Mouse (Mus musculus) cerebellum, adult 2 months (tissue): ENCODE measurements around the gene Phxr2. TPM values are rescaled to one million over a fixed set of nuclear protein-coding genes. Genes with fewer than 3 reads are reported as not detected.

ENCODE experiments used
- DNase-seq, 2 experiments: peaks; one replicate each; pipeline ENCODE4 v3.0.0; 2021
- H3K27ac ChIP-seq: fragments of 200-500 bp; 2 replicates; pipeline ENCODE4 v1.5.1; 2012; ENCODE audit warnings: low read length, control low read depth, inconsistent platforms; ENCODE audit not compliant: insufficient read depth
- H3K27me3 ChIP-seq: fragments of 200-500 bp; 2 replicates; pipeline ENCODE4 v1.6.1; 2012; ENCODE audit warnings: inconsistent platforms, mild to moderate bottlenecking, low read length, moderate library complexity; ENCODE audit not compliant: control insufficient read depth, insufficient read depth
- H3K4me1 ChIP-seq: fragments of 200-500 bp; 2 replicates; pipeline ENCODE4 v1.6.1; 2011; ENCODE audit warnings: low read length; ENCODE audit not compliant: control insufficient read depth, insufficient read depth
- H3K4me3 ChIP-seq: fragments of 200-500 bp; replicated peaks from 2 replicates; pipeline ENCODE3; 2011; ENCODE audit warnings: mild to moderate bottlenecking, low read depth, low read length, control low read depth; ENCODE audit not compliant: insufficient read depth
- CTCF ChIP-seq: fragments of 200-500 bp; IDR thresholded peaks from 2 replicates; pipeline ENCODE4 v1.5.1; 2011; ENCODE audit warnings: low read depth, mild to moderate bottlenecking, control low read depth, low read length, moderate library complexity, borderline replicate concordance; ENCODE audit not compliant: insufficient read depth
- POLR2A ChIP-seq: fragments of 200-500 bp; IDR thresholded peaks from 2 replicates; pipeline ENCODE4 v1.6.1; 2011; ENCODE audit warnings: low read length, control low read depth, borderline replicate concordance; ENCODE audit not compliant: insufficient read depth
- WGBS: fragments of 180-500 bp; shearing (Covaris S2); methylation state at CpG from one replicate; pipeline ENCODE4 v1.1.7; 2018; 5-methylcytosine and 5-hydroxymethylcytosine counted together
- polyA plus RNA-seq: library from polyadenylated mRNA; depleted of rRNA; stranded (reverse); fragments of >200 nt; gene quantifications from 2 replicates; pipeline ENCODE4 v1.2.3, GENCODE M21; 2012; rRNA removed

The Phxr2 gene
- polyA plus RNA-seq, 1 experiment = not detected

DNA sequence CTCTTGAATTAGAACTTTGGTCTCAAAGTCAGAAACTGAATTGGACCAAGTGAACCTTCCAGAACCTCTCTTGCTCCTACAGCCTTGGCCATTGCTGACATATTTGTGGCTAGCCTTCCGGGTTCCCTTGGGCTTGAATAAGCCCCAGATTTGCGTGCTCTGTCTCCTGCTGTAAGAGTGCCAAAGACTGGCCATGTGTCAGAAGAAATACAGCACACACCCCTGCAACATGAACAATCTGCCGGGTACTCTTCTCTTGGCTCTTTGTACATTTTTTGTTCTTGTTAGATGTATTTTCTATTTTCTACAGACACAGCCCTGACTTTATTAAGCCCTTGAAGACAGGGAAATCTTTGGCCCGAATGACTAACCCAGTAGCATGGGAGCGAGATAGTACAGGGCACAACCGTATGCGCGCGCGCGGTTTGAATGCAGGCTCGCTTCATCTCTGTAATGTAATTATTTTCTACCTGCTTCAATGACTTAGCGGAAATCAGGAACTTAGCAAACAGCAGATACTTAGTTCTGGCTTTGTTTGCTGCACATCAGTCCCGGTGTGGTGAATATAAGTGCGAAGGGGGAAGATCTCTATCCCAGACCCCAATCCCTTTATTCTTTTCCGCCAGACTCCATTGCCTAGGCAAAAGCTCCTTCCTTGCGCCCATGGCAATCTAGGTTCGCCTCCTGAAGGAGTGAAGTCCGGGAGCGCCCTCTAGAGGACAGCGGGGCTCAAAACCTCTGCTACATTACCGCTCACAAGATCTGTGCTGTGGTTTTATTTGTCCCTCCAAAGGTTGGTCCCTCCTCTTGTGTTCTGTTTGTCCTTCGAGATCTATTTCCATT, 41.5 kb downstream of the Phxr2 start:
- 42% methylated on average over 23 of the region's 23 CpGs for WGBS
- TF ChIP-seq POLR2A = no peak
- TF ChIP-seq CTCF = peak; percentile 93
- DNase-seq = peak; percentile 82 to 89
- Histone ChIP-seq H3K4me3 (no peak overlapping the region), H3K27ac (no peak overlapping the region), H3K4me1 (no peaks in the 10 kb centered on the region; the same call in 1 of the 2 replicates), H3K27me3 (no peaks in the 10 kb centered on the region)

DNA sequence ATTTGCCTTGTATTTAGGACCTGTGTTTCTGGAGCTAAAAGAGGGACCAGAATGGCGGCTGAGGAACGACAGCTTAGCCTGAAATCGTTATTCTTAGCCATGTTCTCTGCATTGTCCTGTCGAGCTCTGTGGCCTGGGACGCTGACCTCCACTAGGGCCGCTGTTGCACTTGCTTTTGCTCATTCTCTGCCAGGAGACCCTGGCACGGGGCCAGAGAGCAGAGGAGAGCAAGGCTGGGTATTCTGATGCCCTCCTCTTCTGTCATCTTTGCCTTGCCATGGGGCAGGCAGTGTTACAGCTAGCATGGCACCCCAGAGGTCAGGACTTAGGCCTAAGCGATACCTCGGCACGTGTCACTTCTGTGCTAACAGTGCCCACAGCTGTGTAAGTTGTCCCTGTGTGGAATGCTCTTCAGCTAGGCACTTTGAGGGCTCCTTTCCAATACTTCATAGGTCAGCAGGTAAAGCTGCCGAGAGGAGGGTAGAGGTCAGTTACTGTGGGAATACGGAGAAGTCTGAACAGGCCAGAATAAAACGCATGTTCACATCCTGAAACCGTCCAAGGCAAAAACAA, 42.6 kb downstream of the Phxr2 start:
- peak; percentile 27 for DNase-seq
- TF ChIP-seq POLR2A (no peak), CTCF (no peak)

DNA sequence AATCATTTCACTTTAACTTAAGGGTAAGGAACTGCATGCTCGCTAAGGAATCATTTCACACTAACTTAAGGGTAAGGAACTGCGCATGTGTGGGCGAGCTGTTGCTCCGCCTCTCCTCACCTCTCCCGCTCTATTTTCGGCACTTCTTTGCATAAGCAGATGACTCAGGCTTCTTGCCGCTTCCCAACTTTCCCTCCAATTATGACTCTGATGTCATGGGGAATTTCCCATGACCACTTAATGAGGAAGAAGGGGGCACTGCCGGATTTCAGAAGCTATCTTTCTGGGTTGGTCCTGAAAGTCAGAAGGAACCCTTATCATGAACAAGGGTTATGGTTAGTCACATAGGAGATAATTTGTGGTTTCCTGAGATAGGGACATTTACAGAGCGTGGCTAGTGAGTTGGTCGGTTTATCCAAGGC, 44.5 kb downstream of the Phxr2 start:
- WGBS = 87% methylated on average over 10 of the region's 10 CpGs
- H3K27ac ChIP-seq = no peak overlapping the region
- DNase-seq = no peak

More for the DNA sequence above, 42.6 kb downstream of the Phxr2 start:
- 77% methylated on average over 14 of the region's 14 CpGs for WGBS
- no peaks in the 10 kb centered on the region; the same call in 1 of the 2 replicates for H3K4me1 ChIP-seq
- H3K27ac ChIP-seq = no peak overlapping the region
- no peaks in the 10 kb centered on the region for H3K27me3 ChIP-seq
- no peak overlapping the region for H3K4me3 ChIP-seq

DNA sequence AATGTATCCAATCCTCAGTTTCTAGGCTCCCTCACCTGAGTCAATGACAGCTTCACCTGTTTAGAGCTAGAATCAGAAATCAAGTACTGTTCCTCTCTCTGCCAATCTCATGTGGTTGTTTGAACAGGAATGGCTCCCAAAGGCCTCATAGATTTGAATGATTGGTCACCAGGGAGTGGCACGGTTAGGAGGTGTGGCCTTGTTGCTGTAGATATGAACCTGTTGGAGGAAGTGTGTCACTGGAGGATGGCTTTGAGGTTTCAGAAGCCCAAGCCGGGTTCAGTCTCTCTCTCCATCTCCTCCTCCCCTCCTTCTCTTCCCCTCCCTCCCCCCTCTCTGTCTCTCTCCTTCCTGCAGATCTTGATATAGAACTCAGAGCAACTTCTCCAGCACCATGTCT, 47.5 kb downstream of the Phxr2 start:
- H3K4me1 ChIP-seq = no peaks in the 10 kb centered on the region
- H3K27me3 ChIP-seq = no peaks in the 10 kb centered on the region
- no peak for DNase-seq
- WGBS = 86% methylated on average over 2 of the region's 2 CpGs
- TF ChIP-seq POLR2A = no peak
- TF ChIP-seq CTCF = no peak
- no peak overlapping the region for H3K27ac ChIP-seq
- no peak overlapping the region for H3K4me3 ChIP-seq

More for the DNA sequence above, 44.5 kb downstream of the Phxr2 start:
- H3K4me1 ChIP-seq = no peaks in the 10 kb centered on the region; the same call in 1 of the 2 replicates
- H3K27me3 ChIP-seq = no peaks in the 10 kb centered on the region
- no peak overlapping the region for H3K4me3 ChIP-seq
- no peak for TF ChIP-seq POLR2A
- no peak for TF ChIP-seq CTCF

DNA sequence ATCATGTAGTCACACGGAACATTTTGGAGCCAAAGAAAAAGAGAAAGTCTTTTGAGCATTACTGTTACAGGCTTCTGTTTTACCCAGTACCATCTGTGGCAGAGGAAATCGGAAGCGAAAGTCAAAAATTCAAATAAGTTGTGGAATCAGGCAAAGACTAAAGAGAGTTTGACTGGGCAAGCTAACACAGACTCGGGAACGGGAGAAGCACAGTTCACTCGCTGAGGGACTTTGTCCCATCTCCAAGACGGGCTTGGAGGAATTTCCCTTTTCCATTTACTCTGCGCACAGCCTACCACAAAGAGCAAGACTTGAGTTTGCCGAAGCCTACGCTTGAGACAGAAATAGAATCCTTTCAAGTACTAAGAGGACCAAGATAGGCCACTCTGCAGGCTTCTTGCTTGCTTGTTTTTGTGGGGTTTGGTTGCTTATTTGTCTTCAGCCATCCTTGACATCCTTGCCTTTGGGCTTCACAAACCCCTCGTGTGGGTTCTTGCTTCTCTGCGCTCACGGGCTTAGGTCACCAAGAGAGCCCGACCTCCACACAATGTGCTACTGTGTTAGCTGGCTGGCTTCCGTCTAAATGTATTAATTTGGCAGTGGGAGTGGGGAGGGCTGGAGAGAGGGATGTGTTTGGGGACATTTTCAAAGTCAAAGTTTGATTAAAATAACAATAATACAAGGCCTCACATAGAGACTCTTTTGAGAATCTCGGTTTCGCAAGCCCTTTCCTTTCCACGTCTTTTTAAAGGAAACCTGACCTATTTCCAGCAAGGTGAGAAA, 49.8 kb downstream of the Phxr2 start:
- DNase-seq = no peak
- H3K4me3 ChIP-seq = no peak overlapping the region
- H3K27ac ChIP-seq = no peak overlapping the region
- no peak for TF ChIP-seq CTCF
- TF ChIP-seq POLR2A = no peak
- no peaks in the 10 kb centered on the region for H3K27me3 ChIP-seq
- 73% methylated on average over 18 of the region's 18 CpGs for WGBS
- no peaks in the 10 kb centered on the region for H3K4me1 ChIP-seq

Other genes with a start within 250 kb of the Phxr2 start
- gene Atp2b1, start 211.9 kb downstream of the Phxr2 start, polyA plus RNA-seq = 113 and 132 TPM in 2 replicates
- gene Poc1b, start 19.3 kb downstream of the Phxr2 start, polyA plus RNA-seq = 10.0 and 11.8 TPM in 2 replicates
- gene Galnt4, start 18.2 kb downstream of the Phxr2 start, polyA plus RNA-seq = 1.5 and 1.8 TPM in 2 replicates
- gene Dusp6, start 136.9 kb upstream of the Phxr2 start, polyA plus RNA-seq = 20.2 and 20.5 TPM in 2 replicates